Mouse (Mus musculus): ENCODE data around the gene Tbc1d30. TPM values are rescaled to one million over a fixed set of nuclear protein-coding genes. Genes with fewer than 3 reads are reported as not detected.

The Tbc1d30 gene
- polyA plus RNA-seq (2012; rRNA removed; ENCODE audit: low replicate concordance): 0.52 and 2.2 TPM in 2 replicates

DNA sequence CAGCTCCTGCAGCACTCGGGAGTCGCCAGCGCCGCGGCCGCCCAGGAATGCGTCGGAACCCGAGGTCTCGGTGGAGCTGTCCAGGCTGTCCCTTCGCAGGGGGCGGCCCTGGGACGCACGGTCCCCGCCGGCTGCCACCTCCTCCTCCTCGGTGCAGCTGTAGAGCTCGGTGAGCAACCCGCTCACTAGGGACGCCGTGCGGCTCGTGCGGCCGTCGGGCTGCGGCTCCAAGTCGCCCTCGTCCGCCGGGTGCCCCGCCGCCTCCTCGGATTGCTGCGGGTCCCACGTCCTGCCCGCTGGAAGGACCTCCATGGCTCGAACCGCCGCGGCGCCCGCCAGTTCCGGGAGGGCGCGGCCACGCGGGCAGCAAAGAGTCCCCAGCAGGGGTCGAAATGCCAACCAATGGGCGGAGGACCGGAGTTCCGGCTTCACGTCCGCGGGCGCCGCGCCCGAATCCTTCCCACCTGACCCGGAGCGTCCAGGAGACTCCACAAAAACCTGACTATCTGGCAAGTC, at the start of gene Tbc1d30:
TSS of gene Tbc1d30 (minus strand) at position 213 of the 516 bp plus-strand sequence.

DNA sequence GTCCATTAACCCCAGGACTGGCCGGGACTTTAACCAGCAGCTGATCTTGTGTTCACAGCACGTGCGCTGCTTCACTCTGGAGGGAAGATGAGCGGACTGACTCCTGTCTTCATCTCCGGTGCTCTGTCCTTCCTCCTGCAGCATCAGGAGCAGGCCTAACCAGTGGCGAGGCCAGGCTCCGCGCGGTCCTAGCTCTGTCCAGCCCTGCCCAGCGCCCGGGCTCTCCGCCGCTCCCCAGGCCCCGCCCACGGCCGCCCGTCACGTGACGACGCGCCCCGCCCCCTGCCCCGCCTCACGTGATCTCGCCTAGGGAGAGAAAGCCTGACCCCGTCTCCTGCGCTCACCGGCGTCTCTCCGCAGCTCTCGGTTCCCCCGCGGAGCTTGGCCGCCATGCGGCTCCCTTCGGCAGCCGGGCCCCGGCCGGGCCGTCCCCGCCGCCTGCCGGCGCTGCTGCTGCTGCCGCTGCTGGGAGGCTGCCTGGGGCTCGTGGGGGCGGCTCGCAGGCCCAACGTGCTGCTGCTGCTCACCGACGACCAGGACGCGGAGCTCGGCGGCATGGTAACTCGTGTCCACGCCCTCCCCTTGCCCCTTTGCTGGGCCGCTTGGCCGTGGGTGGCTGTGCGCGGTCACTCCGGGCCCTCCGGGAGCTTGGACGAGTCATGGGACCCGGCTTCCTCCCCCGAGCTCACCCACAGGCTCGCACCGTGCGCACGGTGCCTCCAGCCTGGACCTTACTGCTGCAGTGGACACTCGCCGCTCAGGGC, 13.9 kb upstream of the Tbc1d30 start, which contains the start of gene Gns:
TSS of gene Gns (plus strand) at position 290 of the 764 bp plus-strand sequence.

Other genes with a start within 250 kb of the Tbc1d30 start
- gene Gns, start 13.8 kb upstream of the Tbc1d30 start, polyA plus RNA-seq (2012; rRNA removed; ENCODE audit: low replicate concordance): 92.8 and 133 TPM in 2 replicates
- 59.0 TPM in 2 replicates for gene Rassf3, start 125.1 kb upstream of the Tbc1d30 start, polyA plus RNA-seq (2012; rRNA removed; ENCODE audit: low replicate concordance)
- 12.6 and 16.3 TPM in 2 replicates for gene Tbk1, start 235.5 kb upstream of the Tbc1d30 start, polyA plus RNA-seq (2012; rRNA removed; ENCODE audit: low replicate concordance)